Mouse (Mus musculus): Measurements from ENCODE around the gene Kras. TPM values are rescaled to one million over a fixed set of nuclear protein-coding genes. Genes with fewer than 3 reads are reported as not detected.
A peak's percentile ranks its signal among the peaks of the same experiment; 100 is the strongest.

The Kras gene
- 10 to 100 TPM; 23.8 to 42.3 TPM for polyA plus RNA-seq (2017; shearing (Covaris generic))

DNA sequence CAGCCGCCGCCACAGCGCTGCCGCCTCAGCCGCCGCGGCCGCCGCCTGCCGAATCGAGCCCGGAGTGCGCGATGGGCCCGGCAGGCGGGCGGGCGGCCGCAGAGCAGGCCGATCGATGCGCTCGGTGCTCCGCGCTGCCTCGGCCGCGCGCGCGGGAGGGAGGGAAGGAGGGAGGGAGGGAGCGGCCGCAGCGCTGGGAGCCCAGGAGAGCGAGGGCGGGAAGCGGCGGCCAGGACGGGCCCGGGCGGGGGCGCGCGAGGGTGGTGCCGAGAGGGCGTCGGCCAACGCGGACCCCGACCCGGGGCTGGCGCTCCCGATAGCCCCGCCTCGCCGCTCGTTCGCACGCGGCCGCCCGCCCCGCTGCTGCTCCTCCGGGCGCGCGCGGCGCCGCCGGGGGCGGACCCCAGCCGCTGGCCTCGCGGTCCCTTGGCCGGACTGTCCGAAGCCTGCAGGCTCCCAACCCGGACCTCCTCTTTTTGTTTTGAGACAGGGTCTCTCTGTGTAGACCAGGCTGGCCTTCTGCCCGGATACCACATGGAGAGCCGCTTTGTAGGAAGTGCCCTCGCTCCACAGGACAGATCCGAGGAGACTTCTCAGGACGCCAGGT, at the start of gene Kras:
Gene Kras (minus strand): TSS at position 55 of the 607 bp plus-strand sequence.
- peak; percentile 65 for ATAC-seq

DNA sequence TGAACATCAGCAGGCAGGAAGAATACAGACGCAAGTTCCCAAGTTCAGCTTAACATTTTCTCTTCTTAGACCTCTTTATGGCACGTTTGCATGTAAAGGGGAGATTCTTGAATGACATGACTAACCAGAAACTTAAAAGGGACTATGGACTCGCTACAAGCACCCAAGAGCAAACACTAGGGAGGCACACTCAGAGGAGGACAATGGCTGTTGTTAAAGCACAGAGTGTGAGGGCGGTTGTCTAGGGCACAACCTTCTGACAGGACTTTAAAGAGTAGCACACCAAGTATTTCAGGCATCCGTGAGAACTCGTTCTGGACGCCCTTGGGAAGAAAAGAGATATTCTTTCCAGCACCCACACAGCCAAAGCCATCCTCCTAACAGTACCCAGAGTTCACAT, 47.6 kb upstream of the Kras start:
- no peak for ATAC-seq

DNA sequence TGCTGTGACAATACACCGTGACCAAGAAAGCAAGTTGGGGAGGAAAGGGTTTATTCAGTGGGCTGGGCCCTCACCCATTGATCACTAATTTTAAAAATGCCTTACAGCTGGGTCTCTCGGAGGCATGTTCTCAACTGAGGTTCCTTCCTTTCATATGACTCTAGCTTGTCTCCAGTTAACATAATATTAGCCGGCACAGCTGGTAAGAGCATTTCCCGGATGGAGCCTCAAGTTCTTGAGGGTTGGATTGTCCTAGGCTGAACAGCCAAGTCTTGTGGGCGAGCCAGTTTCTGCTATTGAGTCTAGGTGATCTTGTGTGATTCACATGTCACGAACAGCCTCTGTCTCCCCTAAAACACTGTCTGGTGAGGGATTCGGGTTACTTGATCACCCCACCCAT, 46.9 kb upstream of the Kras start:
- no peak for ATAC-seq

DNA sequence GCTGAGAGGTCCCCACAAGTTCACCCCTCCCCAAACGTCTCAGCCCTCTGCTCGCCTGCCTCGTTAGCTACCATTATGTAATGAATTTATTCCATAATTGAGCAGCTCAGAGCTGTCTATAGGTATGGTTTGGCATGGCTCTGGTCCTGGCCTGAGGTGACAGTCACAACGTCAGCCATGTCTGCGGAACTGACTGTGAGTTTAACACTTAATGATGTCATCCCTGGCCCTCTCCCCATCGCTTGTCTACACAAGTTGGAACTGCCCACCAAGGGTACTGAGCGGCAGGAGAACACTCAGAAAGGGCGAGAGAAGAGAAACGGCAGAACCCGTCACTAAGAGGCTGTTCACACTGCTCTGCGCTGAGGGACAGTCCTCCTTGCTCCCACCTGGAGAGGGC, 45.1 kb upstream of the Kras start:
- no peak for ATAC-seq

DNA sequence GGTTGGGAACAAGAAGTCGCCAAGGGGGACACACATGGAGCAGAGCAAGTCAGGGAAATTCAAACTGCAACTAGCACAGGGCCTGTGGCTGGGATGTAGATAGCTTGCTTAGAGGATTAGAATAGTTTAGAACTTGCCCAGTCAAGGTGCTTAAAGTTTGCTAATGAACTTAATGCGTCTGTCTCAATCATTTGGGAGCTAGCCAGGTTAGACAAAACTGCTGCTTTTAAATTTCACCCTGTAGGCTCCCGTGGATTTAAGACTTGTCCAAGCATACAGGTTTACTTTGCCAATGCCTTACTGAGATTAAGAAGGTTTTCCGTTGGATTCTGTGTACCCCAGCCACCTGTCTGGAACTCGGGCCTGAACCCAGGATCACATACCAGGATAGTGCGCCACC, 43.1 kb upstream of the Kras start:
- ATAC-seq, result no peak

DNA sequence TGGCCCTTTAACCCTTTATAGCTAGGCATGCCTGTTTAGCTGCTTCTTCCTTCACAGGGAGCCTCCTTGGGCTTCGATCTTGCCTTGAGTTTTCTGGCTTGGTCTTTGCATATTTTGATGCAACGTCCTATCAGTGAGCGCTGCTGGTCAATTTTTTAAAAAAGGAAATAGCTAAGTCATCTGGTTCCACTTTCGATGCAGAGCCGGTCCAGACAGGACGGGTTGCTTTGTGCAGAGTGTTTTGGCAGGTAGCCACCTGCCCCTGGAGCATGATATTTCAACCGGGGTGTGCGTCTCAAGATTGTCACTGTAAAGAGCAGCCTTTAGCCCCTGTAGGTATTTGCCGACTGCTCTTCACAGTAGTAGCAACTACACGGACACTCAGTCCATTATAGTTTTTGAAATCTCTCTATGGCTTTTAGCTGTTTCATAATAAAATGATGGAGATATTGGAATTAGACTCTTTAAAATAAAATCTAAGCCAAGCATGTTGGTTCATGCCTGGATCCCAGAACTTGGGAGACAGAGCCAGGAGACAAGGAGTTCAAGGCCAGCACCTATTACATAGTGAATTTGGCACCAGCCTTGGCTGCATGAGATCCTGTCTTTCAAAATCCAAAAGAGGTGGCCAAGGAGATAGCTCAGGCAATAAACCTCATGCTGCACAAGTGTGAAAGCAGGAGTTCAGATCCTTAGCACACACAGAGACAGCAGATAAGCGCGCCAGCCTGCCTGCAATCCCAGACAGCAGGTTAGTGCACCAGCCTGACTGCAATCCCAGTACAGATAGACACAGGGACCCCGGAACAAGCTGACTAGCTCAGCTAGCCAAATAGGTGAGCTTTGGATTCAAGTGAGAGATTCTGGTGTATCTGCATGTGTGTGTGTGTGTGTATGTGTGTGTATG, 41.6 kb upstream of the Kras start:
- ATAC-seq, result no peak

DNA sequence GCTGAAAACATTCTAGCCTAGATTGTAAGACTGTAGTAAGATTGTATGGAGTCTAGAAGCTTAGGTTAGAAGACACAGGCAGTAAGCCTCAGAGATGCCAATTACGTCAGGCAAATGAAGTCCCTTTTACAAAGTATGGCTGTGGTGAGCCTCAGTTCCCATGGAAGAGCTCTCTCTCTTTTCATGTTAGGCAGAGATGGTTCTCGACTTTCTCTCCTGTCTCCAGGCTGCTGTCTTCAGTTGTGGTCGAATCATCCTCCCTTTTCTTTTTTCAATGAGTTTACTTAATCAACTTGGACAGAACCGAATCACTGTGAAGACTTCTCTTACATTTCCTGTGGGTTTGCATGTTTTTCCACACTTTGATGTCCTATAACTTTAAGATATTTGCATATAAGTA, 35.6 kb upstream of the Kras start:
- ATAC-seq, result peak; percentile 28

DNA sequence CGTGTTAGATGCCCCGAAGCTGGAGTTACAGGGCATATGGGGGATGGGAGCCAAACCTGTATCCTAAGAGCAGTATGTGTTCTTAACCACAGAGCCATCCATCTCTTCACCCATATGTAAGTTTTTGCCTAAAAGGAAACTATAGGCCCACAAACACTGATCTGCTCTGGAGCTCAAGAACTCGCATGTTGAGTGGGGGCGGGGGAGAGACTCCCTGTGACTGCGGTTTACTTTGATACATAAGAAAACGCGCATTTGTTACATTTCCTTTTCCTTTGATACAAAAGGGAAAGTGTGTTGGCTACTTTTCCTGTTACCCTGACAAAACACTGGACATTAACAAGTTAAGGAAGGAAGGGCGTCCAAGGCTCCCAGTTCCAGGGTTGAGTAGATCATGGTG, 34.2 kb upstream of the Kras start:
- ATAC-seq, result no peak

DNA sequence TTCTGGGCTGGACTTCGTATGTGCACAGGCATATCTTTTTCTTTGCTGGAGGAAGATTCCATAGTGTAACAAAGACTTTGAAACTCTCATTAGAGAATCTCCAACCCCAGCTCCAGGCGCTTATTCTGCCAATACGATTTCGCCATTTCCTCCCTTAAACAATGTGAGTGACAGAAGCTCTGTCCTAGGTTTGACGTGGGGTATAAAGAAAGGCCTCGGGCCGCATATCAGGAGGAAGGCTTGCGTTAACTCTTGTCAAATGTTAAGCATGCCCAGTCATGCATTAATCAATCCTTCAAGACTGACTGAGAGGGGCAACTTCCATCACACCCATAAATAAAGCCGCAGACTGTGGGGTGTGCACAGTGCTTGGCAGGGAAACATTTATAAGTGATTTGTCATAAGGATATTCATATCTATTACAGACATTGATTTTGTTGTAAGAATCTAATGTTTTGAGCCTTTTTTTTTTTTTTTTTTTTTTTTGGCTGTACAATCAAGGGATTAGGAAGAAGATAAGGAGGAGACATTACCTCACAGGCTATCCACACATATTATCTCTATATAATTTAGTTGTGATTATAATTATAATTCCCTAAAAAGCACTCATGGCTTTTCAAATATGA, 27.2 kb upstream of the Kras start:
- ATAC-seq, result no peak

DNA sequence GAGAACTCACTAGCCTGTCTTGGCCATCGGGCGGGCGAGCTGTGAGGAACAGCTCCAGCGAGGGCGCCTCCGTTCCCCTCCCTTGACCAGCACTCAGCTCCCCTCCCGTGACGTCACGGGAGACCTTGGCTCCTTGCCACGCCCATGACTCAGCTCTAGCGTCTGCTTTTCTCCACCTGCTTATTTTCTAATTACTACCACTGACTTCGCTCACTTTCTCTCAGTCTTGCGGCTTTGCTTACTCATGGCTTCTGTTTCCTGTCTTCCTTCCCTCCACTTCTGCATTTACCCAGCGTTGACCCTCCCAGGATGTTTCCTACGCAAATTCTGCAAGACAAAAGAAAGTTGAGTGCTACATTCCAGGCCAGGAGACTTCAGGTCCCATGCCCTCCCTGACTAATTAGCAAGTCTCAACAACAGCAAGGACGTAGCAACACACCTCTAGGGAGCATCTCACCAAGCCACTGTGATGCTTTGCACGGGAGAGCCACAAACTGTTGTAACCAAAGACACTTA, 26.3 kb upstream of the Kras start:
- peak; percentile 81 for ATAC-seq

DNA sequence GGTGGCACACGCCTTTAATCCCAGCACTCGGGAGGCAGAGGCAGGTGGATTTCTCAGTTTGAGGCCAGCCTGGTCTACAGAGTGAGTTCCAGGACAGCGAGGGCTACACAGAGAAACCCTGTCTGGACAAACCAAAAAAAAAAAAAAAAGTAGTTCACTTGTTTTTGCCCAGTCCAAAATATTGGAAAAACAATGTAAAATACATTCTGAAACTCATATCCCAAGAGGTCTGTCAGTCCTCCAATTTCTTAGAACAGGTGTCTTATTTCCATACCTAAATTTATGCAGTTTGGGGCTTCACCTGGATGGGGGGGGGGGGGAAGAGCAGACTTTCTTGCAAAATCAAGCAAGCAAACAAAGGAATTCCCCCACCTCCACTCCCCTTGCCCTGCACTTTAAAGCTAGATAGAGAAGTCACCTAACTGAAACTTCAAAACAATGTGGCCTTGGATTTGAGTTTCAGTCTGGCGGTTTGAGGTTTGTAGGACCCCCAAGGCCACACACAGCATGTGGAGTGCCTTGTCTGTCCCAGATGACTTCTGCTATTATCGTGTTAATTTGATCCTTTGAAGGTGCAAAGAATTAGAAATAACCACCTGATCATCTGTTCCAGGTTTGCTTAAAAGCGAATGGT, 25.7 kb upstream of the Kras start:
- ATAC-seq, result peak; percentile 41

DNA sequence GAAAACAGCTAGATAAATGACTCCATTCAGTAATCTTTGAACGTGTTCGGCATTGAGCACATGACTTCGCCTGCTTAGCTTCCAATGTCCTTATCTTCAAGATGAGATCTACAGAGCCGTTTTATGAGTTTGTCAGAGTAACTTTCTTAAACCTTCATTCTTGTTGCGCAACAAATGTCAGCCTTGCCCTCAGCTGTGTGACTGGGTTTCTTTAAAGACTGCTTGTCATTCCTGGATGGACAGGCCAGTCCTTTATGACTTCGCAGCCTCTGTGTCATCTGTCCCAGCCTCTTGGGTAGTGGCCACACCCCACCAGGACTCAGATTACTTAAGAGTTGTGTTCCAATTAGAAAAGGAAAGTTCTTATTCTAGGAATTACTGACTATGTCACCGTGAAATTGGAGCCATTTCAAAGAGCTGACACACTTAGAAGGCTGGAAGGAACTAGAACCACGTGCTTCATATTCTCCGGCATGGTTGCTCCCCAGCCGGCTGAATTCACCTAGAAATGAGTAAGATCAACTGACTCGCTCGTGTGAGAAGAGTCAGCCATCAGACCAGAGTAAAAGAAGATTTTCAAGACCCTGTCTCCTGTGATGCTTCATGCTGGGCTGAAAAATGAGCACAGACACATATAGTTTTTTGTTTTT, 24.1 kb upstream of the Kras start:
- no peak for ATAC-seq

DNA sequence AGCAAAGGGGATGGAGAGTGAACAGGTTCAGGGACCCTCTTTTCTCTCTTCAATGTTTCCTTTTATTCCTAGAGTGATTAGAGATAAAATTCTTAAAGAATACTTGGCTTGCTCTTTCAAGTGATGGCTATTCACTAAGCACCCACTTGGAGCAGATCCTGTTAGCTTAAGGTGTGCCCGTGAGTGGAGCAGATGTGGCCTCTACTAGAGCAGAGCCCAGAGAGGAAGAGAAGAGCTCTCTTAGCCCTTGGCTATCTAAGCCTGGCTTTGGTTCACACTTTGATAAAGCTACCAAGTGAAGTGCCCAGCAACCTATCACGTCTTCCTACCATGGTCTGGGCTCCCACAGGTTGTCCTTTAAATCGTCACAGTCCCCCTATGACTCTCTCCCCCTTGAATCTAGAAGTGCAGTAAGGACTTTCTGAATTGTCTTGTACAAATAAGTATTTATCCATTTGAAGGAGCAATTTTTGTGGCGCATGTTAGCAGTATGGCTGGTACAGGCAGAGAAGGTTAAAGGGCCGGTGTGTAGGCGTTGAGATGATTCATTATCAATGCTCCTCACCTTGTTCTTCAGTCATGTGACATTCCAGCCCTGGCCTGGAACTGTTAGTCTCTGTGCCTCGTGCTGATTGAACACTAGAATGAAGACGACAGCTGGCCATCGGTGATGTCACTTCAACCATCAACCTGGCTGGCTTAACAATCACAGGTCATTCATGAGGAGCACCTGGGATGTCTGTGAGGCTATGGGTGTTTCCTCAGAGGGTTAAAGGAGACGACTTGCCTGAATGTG, 22.3 kb upstream of the Kras start:
- ATAC-seq, result no peak

DNA sequence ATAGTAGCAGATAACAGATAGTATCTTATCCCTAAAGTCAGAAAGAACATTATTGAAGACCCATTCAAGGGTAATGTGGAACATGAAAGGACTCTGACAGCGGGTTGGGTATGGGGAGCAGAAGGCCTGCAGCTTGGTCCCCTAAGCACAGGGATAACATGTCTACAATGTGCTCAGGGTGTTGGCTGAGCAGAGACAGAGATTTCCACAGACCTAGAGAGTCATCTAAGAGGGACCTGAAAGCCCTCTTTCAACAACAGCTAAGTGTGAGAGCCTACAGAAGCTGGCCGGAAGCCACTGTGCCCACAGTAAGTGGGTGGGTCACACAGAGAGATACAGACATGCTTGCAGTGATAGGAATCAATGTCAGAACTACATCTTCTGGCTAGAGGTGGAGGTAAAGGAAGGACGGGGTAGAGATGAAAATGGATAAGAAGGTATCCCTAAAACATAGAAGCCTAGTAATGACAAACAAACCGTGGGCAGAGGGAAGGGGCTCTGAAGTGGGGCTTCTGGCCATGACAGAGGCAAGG, 19.3 kb upstream of the Kras start:
- ATAC-seq, result no peak

DNA sequence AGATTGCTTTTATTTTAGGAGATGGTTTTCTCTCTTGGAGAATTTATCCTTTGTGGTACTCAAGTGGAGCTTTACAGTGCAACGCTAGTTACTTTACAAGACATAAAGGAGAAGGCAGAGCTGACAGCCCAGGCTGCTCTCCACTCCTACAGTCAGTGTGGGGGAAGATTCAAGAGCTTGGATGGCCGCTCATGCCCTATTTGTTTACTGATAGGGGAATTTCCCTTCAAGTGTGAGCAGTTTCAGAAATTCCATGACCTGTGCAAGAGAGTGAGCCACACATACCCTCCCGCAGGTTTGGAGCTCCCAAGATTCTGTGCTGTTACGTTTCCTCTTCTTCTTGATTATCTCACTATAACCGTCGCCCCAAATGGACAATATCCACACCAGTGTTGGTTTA, 17.7 kb upstream of the Kras start:
- ATAC-seq, result no peak

DNA sequence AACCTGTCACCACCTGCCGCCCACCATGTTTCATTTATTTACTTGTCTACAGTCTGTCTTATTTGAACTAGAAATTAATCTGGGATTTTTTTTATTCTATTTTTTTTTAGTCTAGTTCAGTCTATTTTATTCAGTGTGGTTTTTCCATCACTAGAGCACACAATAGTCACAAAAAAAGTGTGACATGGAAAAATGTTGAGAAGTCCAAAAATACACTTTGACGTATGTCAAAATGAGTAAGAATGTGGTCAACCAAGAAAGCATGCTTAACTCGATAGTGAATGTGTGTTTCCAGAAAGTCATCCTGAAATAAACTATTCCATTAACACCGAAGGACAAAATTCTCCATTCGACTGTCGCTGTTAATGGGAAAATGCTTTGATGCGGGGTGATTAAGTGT, 12.3 kb upstream of the Kras start:
- ATAC-seq, result no peak

DNA sequence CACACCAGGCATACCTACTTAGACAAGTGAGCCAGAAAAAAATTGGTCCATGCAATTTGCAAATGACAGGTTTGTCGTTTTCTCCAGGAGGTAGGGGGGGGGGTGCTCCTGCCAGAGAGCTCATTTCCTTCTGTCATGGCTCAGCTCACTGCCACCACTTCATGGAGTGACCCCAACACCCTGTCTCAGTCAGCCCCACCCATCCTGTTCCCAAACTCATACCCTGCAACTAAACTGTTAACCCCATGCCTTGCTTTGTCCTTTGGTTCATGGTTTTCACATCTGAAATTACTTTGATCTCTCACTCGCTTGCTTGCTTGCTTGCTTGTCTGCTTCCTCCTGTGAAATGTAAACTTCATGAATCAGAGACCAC, 6.6 kb upstream of the Kras start:
- no peak for ATAC-seq

DNA sequence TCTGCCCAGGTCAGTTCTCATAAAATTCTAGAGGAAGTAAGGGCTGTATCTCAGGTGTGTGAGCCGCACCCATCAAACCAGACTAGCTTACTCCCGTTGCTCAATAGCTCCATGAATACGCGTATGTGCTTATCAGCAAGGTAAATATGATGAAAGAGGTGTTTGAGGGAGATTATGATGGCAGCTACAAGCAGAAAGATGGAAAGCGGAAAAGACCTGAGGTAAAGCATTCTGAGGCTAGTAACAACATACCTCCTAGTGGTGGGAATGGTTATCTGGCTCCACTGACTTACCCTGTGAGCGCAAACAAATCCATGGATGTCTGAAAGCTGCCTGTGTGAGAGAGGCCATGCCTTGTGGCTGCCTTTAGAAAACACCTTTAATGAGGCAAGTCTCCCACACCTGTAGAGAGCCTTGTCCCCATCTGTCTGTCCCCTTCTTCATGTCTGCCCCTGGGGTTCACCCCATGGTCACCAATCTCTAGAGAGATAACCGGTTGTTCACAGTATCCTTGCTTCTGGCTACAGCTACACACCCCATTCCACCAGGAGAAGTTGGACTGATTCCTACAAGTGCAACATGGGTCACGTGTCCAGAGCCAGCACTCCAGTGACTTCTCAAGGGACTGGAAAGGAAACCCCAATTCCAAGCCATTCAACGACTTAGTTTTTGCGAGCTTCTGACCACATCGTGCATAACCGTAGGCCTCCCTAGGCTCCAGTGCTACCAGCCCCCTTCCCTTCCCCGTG, 6.1 kb upstream of the Kras start:
- no peak for ATAC-seq

DNA sequence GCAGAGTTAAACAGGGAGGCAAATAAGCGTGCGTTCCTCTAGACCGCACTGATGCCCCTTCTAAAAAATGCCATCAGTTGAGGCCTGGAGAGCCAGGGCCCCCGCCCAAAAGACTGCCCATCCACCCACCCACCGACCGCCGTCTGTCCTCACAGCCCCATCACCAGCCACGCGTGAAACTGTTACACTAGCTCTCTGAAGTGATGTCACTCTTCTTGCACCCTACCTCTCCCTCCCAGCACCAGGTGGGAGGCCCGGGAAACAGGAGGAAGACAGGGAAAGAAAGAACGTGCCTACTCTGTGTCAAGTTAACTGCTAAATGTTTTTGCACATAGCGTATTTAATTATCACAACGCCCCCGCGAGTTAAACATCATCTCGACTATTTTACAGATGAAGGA, 781 bp upstream of the Kras start:
- ATAC-seq, result no peak

DNA sequence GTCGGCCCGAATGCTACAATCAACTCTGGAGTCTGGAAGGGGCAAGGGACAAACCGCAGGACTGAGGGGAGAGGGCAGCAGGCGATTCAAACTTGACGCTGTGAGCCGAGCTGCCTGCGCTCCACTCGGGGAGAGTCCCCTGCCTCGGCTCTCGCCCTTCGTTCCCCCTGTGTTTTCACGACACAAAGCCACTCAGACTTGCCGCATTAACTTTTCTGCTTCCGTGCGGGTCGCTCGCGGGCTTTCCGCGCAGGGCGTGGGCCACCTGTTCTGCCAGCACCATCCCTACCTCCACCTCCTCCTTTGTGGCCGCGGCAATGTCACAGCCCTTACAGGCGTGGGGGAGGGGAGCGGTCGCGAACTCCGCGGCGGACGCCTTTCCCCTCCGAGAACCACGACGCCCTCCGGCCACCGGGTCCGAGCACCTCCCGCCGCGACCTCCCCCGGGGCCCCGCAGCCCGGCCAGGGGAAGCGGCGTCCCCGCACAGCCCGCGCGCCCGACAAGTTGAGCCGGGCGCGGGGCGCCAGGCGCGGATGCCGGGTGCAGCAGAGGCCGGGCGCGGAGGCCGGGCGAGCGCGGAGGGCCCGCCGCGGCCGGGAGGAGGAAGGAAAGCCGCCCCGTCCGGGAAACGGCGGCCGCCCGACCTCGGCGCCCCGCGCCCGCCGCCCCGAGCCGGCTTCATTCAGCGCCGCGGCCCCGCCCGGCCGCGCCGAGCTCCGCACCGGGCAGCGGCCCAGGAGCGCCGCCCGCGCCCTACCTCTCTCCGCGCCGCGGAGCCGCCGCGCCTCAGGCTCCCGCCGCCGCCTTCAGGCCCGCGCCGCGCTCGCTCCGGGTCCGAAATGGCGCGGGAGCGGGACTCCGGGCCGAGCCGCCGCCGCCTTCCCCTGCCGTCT, 501 bp downstream of the Kras start:
- ATAC-seq, result peak; percentile 70

Measured in activated CD4-positive, CD25-positive, alpha-beta regulatory T cell, adult 4 months (primary cell).